Mouse (Mus musculus) urinary bladder, postnatal 36 days (tissue): ENCODE data around the gene U2af1l4.

Experiments used
- DNase-seq, 2 experiments: peaks; one replicate each; pipeline ENCODE4 v3.0.0; 2022; ENCODE audit warnings: low spot score in 2 of 2, mixed read lengths in 1 of 2

Gene U2af1l4

DNA sequence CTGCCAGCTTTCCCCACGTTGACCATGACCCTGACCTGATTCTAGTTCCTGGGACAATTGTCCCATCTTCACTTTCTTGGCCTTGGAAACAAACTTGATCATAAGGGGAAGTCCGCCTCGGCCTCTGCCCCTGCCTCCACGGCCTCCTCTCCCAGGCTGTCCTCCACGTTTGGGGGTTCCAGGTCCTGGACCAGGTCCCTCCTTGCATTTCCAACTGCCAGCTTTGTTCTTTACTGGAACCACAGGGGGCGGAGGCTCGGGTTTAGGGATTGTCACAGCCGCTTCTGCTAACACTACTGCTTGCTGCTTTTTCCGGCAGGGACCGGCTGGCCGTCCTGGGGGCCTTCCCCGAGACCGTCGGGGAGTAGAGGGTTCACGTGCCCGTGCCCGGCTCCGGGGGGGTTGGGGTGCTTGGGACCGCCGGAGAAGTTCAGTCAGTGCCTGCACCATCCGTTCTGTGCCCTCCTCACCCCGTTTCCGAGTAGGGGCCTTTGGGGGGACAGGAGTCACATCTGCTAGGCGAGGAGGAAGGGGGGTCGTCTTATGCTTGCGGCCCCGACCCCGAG, 23.4 kb downstream of the U2af1l4 start:
- no peak for DNase-seq

DNA sequence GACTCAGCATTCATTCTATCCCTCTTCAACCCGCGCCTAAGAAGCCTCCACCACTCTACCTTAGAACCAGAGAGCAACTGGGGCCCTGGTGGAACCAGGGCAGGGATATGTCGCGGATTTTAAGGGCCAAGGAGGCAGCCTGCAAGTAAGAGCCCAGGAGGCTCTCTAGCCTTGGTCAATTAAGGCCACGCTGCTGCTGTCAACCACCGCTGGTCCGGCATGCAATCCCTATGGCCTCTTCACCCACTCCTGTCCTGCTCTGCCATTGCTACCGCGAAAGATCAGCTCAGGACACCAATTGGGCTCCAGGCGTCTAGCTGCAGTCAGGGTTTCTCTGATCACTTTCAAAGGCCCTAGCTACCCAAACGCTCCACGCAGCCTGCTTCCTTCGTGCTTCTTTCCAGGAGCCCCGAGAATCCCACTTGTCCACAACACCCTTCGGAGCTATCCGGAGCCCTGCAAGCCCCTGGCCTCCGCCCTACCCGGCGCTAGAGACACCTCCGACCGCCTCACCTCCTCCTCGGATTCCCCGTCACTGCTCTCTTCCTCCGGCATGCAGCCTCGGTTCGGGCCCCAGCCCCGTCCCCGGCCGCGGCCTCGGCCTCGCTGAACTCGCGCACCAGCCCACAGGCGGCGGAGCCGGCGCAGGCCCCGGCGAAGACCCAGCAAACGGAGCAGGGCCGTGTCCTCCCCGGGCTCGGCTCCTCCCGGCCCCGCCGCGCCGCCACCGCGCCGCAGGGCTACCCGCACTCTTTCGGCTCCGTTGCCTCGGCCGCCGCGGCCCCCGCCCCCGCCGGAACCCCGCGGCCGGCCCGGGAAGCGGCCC, 25.0 kb downstream of the U2af1l4 start:
- peak; percentile 36 to 38 for DNase-seq

DNA sequence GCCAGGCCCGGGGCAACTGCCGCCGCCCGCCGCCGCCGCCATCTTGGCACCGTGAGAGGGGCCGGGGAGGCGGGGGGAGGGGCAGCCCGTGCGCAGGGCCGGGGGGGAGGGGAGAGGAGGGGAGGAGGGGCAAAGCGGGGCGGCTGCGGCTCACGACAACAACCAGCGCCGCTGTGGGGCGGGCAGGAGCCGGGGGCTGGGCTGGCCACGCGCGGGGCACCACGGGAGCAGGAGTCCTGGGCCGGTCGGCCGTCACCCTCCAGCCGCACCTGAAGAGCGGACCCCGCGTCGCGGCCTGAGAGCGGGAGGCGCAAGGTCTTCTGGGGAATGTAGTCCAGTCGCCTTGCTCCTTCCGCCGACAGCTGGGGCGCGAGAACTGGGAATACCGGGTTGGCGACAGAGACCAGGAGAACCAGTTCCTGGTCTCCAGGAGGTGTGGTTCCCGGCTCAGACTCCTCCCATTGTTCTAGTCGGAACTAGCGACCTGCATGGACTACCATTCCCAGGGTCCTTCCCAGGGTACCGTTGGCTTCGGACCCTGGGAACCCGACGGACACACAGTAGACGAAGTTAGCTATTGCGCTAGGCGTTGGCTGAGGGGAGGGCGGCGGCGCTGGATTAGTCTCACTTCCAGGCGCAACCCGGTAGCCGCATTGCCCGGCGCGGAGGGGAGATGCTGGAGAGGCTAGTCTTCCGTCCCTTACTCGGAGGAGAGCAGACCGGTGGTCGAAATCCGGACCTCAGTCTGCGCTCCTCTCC, 25.8 kb downstream of the U2af1l4 start, which contains the start of gene Kmt2b:
Kmt2b (minus strand) TSS at position 51 of the 759 bp plus-strand sequence.
- peak; percentile 95 to 98 for DNase-seq

DNA sequence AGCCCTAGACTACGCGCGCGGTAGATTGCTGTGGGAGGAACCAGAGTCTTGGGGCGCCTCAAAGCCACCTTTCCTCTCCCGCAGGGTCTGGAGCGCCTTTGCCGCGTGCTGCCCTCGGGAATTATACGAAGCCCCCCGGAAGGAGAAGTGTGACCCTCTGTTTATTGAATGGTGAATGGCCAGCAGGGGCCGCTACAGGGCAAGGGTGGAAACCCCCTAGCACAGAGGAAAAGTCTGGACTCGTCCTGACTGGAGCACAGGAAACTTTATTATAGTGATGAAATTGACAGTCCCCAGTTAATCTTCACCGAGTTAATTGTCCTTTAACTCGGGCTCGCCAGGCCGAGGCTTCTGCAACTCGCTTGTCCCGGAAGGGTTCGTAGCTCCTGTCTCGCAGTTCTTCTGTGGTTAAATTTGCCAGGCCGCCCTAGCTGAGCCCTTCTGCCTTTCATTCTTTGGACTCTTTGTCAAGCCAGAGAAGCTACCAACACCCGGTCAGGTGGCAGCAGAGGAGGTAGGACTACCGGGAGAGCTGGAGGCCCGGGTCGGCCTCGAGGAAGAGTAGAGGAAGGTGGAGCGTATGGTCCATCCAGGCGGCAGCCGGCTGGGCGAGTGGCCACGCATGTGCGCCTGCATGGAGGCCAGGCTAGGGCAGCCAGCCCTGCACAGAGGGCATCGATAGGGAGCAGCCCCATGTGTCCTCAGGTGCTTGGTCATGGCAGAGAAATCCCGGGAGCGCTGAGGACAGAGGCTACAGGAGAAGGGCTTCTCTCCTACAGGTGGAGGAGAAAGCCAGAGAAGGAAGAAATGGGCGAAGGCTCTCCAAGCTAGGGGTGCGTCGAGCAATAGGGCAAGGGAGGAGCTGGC, 26.6 kb downstream of the U2af1l4 start:
- peak; percentile 82 to 83 for DNase-seq

DNA sequence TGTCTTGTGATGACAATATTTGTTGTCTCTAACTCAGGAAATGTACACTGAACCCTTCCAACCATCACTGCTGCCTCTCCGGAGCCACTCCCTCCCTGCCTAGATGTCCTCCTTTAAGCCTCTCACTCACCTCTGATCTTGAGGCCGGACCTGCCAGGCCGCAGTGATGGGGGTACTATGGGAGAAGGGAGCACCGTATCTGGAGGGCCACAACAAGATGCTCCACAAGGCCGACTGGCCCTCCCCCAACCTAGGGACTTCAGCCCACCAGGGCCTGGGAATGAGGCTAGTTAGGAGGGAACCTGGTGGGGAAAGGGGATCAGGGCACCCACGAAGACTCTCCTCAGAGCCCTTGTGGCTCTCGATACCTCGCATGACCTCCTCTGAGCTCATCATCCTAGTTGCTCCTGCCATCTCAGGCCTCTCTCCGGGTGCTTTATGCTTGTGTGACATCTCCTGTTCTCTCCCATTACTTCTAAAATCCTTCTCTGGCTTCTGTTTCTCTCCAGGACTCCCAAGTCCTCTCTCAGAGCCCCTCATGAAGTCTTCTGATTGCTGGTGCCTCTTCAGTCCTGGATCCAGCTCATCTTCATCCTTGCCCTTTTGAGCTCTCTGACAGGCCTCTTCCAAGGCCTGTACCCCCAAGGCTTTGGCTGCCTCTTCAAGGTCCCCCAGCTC, 28.0 kb downstream of the U2af1l4 start:
- DNase-seq: no peak

DNA sequence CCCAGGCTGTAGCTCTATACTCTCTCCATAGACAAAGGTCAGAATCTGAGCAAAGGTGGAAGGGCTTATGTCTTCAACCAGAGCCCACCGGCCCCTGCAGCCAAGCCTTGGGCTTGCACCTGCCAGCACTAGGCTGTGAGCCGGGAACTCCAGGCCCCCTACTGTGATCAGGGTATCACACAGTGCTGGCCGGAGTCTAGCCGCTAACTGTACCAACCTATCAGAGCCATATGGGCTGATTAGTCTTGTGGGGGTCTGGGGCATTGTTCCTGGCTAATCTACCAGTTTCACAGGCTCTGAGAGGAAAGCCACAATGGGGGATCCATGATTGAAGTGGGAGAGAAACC, 28.5 kb downstream of the U2af1l4 start:
- DNase-seq: no peak

DNA sequence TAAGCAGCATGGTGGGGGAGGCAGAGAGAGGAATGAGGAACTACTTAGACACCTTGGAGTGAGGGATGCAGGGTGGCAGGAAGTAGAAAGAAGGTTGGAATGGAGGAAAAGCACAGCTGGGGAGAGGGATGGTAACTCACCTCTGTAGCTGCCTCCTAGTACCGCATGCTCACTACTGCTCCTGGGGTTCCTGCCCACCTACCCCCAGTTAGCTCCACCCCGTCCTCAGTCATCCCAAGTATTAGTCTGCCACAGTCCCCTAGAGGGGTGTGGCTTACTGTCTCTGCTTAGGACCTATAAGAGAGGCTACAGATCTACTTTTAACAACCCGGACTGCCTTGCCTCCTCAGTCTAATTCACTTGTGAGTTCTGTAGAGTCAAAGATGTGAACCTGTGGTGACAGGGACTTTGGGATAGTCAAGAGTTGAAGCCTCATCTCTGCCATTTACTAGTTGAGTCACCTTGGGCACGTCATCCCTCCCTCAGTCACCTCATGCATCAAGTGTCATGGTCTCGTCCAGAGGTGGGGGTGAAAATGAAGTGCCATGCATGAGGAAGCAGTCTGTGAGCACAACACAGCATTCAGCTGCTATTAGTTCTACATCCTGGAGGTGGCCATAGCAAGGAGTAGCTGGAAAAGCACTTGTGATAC, 29.8 kb downstream of the U2af1l4 start:
- DNase-seq: no peak

DNA sequence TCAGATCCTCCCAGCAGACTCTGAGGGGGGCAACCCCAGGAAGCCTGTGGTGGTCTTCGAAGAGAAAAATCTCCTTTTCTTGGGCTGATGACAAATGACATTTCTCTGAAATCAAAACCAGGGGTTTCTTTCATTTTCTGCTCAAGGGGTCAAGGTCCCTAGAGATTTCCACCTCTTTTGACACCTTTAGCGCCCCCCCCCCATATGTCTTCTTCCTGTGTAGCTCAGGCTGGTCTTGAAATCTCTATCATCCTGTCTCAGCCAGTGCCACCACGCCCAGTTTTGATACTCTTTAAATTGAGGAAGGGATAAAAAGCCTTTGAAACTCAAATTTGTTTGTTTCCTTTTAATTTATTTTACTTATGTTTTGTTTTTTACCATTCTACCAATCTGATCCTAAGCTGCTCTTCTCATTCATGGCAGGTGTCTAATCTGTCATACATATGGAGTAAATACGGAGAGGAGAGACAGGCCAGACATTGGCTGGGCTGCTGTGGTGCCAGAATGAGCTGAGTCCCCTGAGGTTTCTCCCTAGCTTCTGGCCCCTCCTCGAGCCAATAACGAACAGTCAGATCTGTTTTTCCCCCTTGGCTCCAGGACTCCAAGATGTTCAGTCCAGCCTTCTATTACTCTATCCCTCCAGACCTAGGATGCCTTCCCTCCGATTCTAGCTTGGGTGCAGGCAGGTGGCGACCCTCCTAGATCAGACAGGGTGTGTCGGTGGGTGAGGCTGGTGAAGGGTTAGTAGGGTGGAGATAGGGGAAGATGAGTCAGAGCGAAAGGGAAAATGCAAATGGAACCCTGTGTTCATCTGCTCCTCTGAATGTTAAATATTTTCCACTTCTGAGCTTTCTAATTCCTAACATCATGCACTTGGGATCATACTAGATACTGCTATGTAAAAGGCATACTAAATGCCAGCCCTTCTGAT, 30.7 kb downstream of the U2af1l4 start:
- no peak for DNase-seq

DNA sequence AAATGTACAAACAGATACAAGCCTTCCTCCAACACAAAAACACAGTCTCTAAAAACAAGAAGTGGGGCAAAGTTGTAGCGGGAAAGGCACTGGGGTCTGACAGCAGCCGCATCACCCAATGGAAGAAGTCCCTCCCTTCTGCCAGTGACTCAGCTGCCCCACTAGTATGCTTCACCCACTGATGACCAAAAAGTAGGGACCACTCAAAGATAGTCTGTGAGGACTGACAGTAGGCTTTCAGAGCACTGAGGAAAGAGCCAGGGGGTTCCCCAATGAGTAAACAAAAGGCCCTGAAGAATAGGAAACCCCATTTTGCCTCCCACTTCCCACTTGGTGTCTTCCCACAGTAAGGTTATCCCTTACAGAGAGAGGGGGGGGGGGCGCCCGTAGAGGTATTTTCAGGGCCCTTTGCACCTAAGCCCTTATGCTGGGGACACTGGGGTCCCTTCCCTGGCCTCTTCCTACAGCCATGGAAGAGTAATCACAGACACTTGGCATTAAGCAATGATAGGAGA, 31.5 kb downstream of the U2af1l4 start:
- DNase-seq: no peak

DNA sequence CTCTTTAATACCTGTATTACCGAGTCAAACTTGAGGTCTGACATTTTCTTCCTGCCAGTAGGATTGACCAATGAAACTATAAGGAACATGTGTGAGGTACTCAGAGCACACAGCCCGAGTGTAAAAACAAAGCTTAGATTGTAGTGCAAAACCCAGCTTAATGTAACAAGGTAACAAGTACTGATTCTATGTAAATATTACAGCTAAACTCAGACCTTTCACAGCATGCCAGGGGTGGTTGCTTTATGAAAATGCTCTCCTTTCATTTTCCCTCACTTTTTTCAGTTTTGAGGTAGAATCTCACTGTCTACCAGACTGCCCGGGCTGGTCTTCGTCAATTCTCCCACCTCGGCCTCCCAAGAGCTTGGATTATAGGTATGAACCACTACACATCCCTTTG, 33.0 kb downstream of the U2af1l4 start:
- no peak for DNase-seq

DNA sequence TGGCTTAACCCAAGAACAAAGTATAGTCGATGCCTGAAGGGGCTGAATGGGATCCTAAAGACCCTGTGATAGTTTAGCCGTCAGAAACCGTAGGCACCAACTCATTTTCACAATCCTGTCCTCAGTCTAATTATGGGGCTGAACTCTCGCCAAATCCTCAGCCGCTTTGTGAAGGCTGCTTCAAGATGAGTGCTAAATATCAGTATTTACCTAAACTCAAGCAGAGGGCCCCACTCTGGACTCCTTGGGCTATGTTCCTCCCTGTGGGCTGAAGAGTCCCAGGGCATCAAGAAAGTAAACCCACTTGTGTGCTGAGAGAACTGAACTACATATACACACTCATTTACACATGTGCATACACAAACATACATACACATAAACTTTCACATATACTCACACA, 33.7 kb downstream of the U2af1l4 start:
- no peak for DNase-seq

DNA sequence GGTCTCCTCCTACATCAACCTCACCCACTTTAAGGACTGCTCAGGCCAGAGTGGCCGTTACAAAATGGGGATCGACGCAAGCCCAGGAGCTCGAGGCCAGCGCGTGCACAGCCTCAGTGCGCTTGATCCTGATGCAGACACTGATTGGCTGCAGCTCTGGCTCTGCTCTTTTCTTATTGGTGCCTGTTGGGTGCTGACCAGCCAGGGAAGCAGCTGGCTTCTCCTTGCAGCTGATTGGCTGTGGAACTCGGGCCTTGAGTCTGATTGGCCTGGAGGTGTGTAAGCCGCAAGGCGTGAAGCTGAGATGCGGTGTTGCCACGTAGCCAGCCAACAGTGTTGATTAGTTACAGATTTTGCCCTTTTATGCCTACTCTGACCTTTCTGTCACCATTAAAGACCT, 35.7 kb downstream of the U2af1l4 start, which contains the start of gene Zbtb32:
Zbtb32 (minus strand) TSS at position 124 of the 400 bp plus-strand sequence.
- no peak for DNase-seq

DNA sequence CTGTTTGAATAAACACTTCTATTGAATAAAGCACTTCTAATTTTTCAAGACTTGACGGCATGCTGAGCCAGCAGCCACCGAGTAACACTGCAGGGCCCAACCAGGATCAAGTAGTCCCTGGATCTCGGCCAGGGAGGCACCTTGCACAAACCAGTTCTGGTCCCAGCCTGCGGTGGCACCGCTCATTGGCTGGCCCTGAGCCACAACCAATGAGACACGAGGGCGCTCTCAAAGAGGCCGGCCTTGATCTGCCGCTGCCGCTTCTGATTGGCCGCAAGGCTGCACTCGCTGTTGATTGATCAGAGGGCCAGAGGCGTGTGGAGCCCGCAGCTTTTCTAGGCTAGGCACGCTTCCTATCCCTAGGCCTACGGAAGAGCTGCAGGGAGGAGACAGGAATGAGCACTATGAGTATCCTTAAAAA, 36.8 kb downstream of the U2af1l4 start:
- DNase-seq: peak; percentile 79 to 92

DNA sequence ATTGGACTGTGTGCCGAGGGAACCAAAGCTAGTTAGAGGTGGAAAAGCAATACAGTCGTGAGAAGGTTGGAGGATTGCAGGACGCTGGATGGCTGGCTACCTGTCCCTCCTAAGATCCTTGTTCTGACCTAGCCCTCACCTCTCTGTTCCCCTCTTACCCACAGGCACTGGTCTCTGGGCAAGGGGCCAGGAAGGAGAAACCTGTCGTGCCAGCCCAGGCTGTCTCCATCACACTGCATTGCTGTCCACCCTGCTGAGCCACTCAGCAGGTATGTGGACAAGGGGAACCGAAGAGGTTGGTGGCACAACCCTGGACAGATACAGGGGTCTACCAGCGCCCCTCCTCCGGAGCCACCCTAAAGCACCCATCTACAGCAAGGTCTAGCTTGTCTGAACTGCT, 37.5 kb downstream of the U2af1l4 start:
- peak; percentile 67 to 82 for DNase-seq

DNA sequence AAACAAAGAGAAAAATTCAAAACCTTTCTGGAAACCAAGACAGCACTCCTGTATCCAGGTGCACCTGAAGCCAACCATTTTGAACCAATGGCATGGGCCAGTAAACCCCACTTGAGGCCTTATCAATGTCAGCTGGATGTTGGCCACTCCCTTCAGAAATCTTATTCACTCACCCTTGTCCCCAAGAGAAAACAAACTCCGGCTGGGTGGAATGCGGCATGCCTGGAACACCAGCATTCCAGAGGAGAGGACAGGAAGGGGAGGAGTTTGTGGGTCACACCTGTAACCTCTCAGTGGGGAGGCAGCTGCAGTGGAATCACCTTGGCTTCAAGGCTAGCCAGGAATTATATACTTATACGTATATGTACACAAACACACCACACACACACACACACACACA, 39.5 kb downstream of the U2af1l4 start:
- DNase-seq: peak; percentile 67 to 72

DNA sequence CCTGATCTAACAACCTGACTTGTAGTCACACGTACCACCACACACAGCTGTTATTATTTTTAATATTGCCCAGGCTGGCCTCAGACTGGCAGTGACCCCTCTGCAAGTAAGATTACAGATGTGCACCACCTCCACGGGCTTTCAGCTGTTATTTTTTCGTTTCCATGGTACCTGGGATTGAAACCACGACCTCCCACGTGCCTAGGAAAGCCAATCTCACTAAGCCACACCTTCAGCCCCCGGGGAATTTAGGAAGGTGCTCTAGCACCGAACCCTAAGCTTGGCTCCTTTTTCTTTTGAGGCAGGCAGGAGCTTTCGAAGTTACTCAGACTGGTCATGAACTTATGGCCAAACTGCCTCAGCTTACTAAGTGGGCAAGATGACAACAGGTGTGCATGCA, 41.3 kb downstream of the U2af1l4 start:
- no peak for DNase-seq

DNA sequence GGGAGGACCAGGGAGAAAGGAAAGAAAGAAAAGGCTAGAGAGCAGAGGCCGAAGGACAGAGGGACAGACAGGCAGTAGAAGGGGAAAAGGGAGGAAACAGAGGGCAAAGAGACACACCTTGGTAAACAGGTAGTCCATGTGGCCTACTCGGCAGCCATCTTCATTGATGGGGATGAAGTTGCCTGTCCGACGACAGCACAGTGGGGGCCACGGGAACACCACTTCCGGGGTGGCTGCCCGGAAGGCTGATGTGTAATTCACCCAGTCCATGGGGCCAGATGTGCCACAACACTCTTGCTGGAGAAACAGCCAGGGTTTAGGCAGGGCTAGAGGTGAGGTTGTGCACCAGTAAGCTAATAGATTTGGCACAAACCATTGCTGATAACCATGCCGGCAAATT, 41.8 kb downstream of the U2af1l4 start:
- no peak for DNase-seq

DNA sequence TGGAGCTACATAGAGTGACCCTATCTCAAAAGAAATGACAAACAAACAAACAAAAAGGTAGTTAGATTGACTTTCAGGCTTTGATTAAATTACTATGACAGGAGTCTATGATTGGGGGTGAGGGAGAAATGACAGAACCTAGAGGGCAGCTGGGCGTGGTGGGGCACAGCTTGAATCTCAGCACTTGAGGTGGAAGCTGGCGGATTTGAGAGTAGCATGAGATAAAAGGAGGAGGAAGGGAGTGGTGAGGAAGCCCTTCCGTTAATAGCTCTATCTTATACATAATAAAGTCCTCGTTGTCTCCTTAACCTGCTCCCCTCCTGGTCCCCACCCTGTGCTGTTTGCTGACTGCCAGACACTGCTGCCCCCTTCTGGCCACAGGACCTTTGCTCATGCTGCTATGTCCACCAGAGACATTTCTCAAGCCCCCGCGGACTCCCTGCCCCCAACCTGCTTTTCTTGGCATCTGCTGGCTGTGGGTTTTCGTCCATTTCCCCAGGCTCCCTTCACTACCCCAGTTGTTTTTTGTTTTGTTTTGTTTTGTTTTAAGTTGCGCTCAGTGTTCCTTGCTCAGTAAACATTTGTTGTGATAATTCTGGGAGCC, 44.7 kb downstream of the U2af1l4 start:
- peak in 1 of 2 experiments; percentile 60 for DNase-seq

DNA sequence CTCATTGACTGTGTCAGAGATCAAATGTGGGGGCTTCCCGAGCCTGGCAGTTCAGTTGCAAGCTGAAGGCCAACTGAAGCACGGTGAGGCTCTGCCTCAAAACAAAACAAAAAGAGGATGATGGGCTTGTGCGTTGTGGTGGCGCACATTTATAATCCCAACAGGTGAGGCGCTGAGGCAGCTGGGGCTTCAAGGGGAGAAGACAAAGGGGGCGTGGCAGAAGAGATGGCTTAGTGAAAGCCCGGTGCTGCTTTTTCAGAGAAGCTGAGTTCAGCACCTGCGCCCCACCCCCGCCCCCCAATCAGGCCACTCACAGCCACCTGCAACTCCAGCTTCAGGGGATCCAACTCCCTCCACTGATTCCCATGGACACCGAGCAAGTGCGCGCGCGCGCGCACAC, 45.4 kb downstream of the U2af1l4 start:
- DNase-seq: no peak
